Mouse (Mus musculus) lung, postnatal 0 days (tissue): ENCODE data around the gene Cd28.

Experiments used
- CTCF ChIP-seq: IDR thresholded peaks from 2 replicates; pipeline ENCODE4 v1.5.1; 2016; ENCODE audit warnings: antibody characterized with exemption, mild to moderate bottlenecking
- EP300 ChIP-seq: IDR thresholded peaks from 2 replicates; pipeline ENCODE4 v1.6.1; 2016; ENCODE audit warnings: antibody characterized with exemption, mild to moderate bottlenecking, control low read depth

GRCm38 (mm10) chr1:60713238-60713637 lies 3.4 kb upstream of the Cd28 start:
- TF ChIP-seq EP300 (no peak), CTCF (no peak)
